Mouse (Mus musculus) CH12.LX (cell line): ENCODE results near the gene Pde4dip. TPM values are rescaled to one million over a fixed set of nuclear protein-coding genes. Genes with fewer than 3 reads are reported as not detected.

Experiments used
- DNase-seq: peaks from one replicate; pipeline ENCODE4 v3.0.0-alpha.2; 2013; ENCODE audit errors: extremely low read depth
- H3K27ac ChIP-seq: 2 replicates; pipeline ENCODE4 v1.5.1; 2012; ENCODE audit warnings: low read depth, mild to moderate bottlenecking, control low read depth, moderate library complexity; ENCODE audit not compliant: insufficient read depth
- H3K27me3 ChIP-seq: replicated peaks from 2 replicates; pipeline ENCODE3; 2012; ENCODE audit warnings: inconsistent platforms
- H3K36me3 ChIP-seq, 2 experiments: replicated peaks in 1 of 2; 2 replicates each; pipeline versions ENCODE3 to v1.6.1; 2012; ENCODE audit warnings: inconsistent platforms in 1 of 2, low read length in 1 of 2, mild to moderate bottlenecking in 1 of 2, mixed read lengths in 1 of 2, moderate library complexity in 1 of 2; ENCODE audit not compliant: control insufficient read depth in 1 of 2, insufficient read depth in 1 of 2
- H3K4me1 ChIP-seq, 2 experiments: 2 replicates each; pipeline ENCODE4 v1.6.1; 2012; ENCODE audit warnings: inconsistent platforms in 1 of 2, moderate library complexity in 1 of 2; ENCODE audit not compliant: insufficient read depth in 2 of 2, control insufficient read depth in 1 of 2
- H3K4me2 ChIP-seq: 2 replicates; pipeline ENCODE4 v1.6.1; 2012; ENCODE audit warnings: low read depth, mild to moderate bottlenecking, control low read depth; ENCODE audit not compliant: poor library complexity, insufficient read depth, severe bottlenecking
- H3K4me3 ChIP-seq, 3 experiments: fragments of 150-350 bp in 1 of 3; sonication (generic) in 1 of 3; replicated peaks in 1 of 3; 2 replicates each; pipeline versions ENCODE3 to v1.5.1; 2011 to 2012; ENCODE audit warnings: low read depth in 2 of 3, low read length in 2 of 3, mild to moderate bottlenecking in 2 of 3, moderate library complexity in 2 of 3, control low read depth in 1 of 3, improper control_type of control experiment in 1 of 3, inconsistent platforms in 1 of 3, mixed read lengths in 1 of 3; ENCODE audit not compliant: poor library complexity in 1 of 3
- H3K79me2 ChIP-seq: replicated peaks from 2 replicates; pipeline ENCODE4 v1.6.1; 2012; ENCODE audit warnings: mild to moderate bottlenecking, moderate library complexity; ENCODE audit not compliant: control insufficient read depth, poor library complexity, insufficient read depth, severe bottlenecking; ENCODE audit errors: extremely low read depth
- H3K9ac ChIP-seq: 2 replicates; pipeline ENCODE4 v1.6.1; 2012; ENCODE audit warnings: low read depth, mild to moderate bottlenecking, control low read depth, moderate library complexity; ENCODE audit not compliant: insufficient read depth
- H3K9me3 ChIP-seq: replicated peaks from 2 replicates; pipeline ENCODE3; 2012; ENCODE audit warnings: low read length, inconsistent platforms, mixed read lengths
- CHD1 ChIP-seq: IDR thresholded peaks from 2 replicates; pipeline ENCODE4 v1.6.1; 2012; ENCODE audit warnings: low read depth, low read length, improper control_type of control experiment, inconsistent platforms
- CTCF ChIP-seq, 2 experiments: IDR thresholded peaks in 1 of 2; conservative IDR thresholded peaks in 1 of 2; 2 replicates each; pipeline ENCODE4 v1.5.1; 2011 to 2012; ENCODE audit warnings: low read depth in 2 of 2, low read length in 2 of 2, improper control_type of control experiment in 1 of 2, inconsistent platforms in 1 of 2, mild to moderate bottlenecking in 1 of 2, moderate library complexity in 1 of 2
- E2F4 ChIP-seq: IDR thresholded peaks from 2 replicates; pipeline ENCODE4 v1.6.1; 2011; ENCODE audit warnings: low read depth, low read length, improper control_type of control experiment; ENCODE audit not compliant: insufficient replicate concordance
- EP300 ChIP-seq: IDR thresholded peaks from 2 replicates; pipeline ENCODE4 v1.6.1; 2011; ENCODE audit warnings: low read length, improper control_type of control experiment
- GABPA ChIP-seq: IDR thresholded peaks from 2 replicates; pipeline ENCODE4 v1.6.1; 2012; ENCODE audit warnings: low read depth, low read length, improper control_type of control experiment, inconsistent platforms; ENCODE audit not compliant: insufficient replicate concordance
- HCFC1 ChIP-seq: IDR thresholded peaks from 2 replicates; pipeline ENCODE4 v1.6.1; 2012; ENCODE audit warnings: low read depth, mild to moderate bottlenecking, inconsistent platforms, low read length, improper control_type of control experiment
- KAT2A ChIP-seq: IDR thresholded peaks from 2 replicates; pipeline ENCODE4 v1.6.1; 2012; ENCODE audit warnings: low read length, improper control_type of control experiment, inconsistent platforms; ENCODE audit not compliant: insufficient replicate concordance
- MAFK ChIP-seq: IDR thresholded peaks from 2 replicates; pipeline ENCODE4 v1.6.1; 2011; ENCODE audit warnings: low read length, improper control_type of control experiment; ENCODE audit not compliant: insufficient replicate concordance
- MAX ChIP-seq: IDR thresholded peaks from 2 replicates; pipeline ENCODE4 v1.6.1; 2011; ENCODE audit warnings: low read length, improper control_type of control experiment
- MAZ ChIP-seq: IDR thresholded peaks from 2 replicates; pipeline ENCODE4 v1.6.1; 2012; ENCODE audit warnings: low read depth, mild to moderate bottlenecking, inconsistent platforms, low read length, improper control_type of control experiment, moderate library complexity
- MEF2A ChIP-seq: IDR thresholded peaks from 2 replicates; pipeline ENCODE4 v1.6.1; 2014; ENCODE audit warnings: low read depth, mild to moderate bottlenecking, inconsistent platforms, low read length, improper control_type of control experiment, borderline replicate concordance
- MYC ChIP-seq: IDR thresholded peaks from 2 replicates; pipeline ENCODE4 v1.6.1; 2011; ENCODE audit warnings: low read depth, mild to moderate bottlenecking, improper control_type of control experiment, low read length
- NELFE ChIP-seq: IDR thresholded peaks from 2 replicates; pipeline ENCODE4 v1.6.1; 2011; ENCODE audit warnings: low read depth, low read length, improper control_type of control experiment
- POLR2A ChIP-seq: IDR thresholded peaks from 2 replicates; pipeline ENCODE4 v1.6.1; 2011; ENCODE audit warnings: low read depth, mild to moderate bottlenecking, improper control_type of control experiment, low read length
- POLR2AphosphoS2 ChIP-seq: IDR thresholded peaks from 2 replicates; pipeline ENCODE4 v1.6.1; 2011; ENCODE audit warnings: low read depth, low read length, improper control_type of control experiment
- SIN3A ChIP-seq: IDR thresholded peaks from 2 replicates; pipeline ENCODE4 v1.6.1; 2012; ENCODE audit warnings: low read length, improper control_type of control experiment, inconsistent platforms
- SMC3 ChIP-seq: IDR thresholded peaks from 2 replicates; pipeline ENCODE4 v1.6.1; 2011; ENCODE audit warnings: low read depth, low read length, improper control_type of control experiment
- TCF12 ChIP-seq: IDR thresholded peaks from 2 replicates; pipeline ENCODE4 v1.6.1; 2014; ENCODE audit warnings: low read depth, mild to moderate bottlenecking, inconsistent platforms, low read length, improper control_type of control experiment
- USF1 ChIP-seq: IDR thresholded peaks from 2 replicates; pipeline ENCODE4 v1.6.1; 2014; ENCODE audit warnings: low read depth, mild to moderate bottlenecking, inconsistent platforms, low read length, improper control_type of control experiment
- ZC3H11A ChIP-seq: IDR thresholded peaks from 2 replicates; pipeline ENCODE4 v1.6.1; 2012; ENCODE audit warnings: low read depth, mild to moderate bottlenecking, inconsistent platforms, low read length, improper control_type of control experiment
- ZMIZ1 ChIP-seq: IDR thresholded peaks from 2 replicates; pipeline ENCODE4 v1.6.1; 2012; ENCODE audit warnings: low read depth, mild to moderate bottlenecking, inconsistent platforms, low read length, improper control_type of control experiment
- dilution Hi-C: fragments of 300-500 bp; cut with MboI; formaldehyde crosslinking; loops from 2 replicates; pipeline ENCODE4 v1.14.3; 2020; ENCODE audit warnings: low sequenced_read_pairs; ENCODE audit not compliant: extremely low pct_unique_long_range_greater_than_20kb, extremely low pct_ligation_motif_present
- in situ Hi-C: fragments of 300-500 bp; cut with MboI; formaldehyde crosslinking; loops from 3 replicates; pipeline ENCODE4 v1.14.3; 2019; ENCODE audit warnings: low sequenced_read_pairs, low pct_ligation_motif_present, low pct_unique_long_range_greater_than_20kb, mixed read lengths
- polyA plus RNA-seq: library from polyadenylated mRNA; unstranded; fragments of >175 nt; gene quantifications from 2 replicates; pipeline ENCODE4 v1.2.1, GENCODE M21; 2012; ENCODE audit warnings: low read depth; ENCODE audit not compliant: insufficient read length
- total RNA-seq, 2 experiments: library from RNA; depleted of rRNA; stranded (reverse); fragments of 300-350 nt in 1 of 2; fragments of >200 nt in 1 of 2; gene quantifications; 2 replicates each; pipeline ENCODE4 v1.2.3; 2012 to 2014

Pde4dip gene
- total and polyA plus RNA-seq, 3 experiments, result 12.4 to 21.7 (median 15.2) TPM

DNA sequence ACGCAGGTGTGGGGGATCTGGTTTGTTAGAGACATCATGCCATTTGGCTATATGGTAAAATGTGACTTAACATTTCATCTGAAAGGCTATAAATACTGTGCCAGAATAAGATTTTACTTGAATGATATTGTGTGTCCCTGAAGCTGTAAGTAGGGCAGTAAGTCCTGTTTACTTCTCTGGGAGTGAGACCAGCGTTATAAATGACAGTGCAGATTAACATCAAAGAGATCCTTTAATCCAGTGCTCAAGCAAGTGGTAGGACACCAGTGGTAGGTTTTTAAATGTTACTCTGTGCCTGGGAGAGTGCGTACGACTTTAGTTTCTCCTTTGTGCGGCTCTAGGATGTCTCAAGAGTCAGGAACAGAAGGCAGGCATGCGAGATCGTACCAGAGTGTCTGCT is 22.6 kb upstream of the Pde4dip start:
- Histone ChIP-seq H3K36me3 (peaks cover 24 to 77% of the 10 kb centered on the region in 2 experiments), H3K4me3 (no peak overlapping the region), H3K27me3 (no peaks in the 10 kb centered on the region), H3K9me3 (no peaks in the 10 kb centered on the region), H3K4me1 (no peaks in the 10 kb centered on the region), H3K9ac (no peak overlapping the region), H3K4me2 (no peak overlapping the region), H3K27ac (no peak overlapping the region)
- in situ Hi-C loops, result no loop called here
- TF ChIP-seq TCF12, result no peak
- TF ChIP-seq MYC, result no peak
- no peak for TF ChIP-seq POLR2AphosphoS2
- TF ChIP-seq ZC3H11A, result no peak
- no peak for TF ChIP-seq MAFK
- no peak for TF ChIP-seq KAT2A
- TF ChIP-seq ZMIZ1, result no peak
- TF ChIP-seq CHD1, result no peak
- TF ChIP-seq SMC3, result no peak
- no peak for TF ChIP-seq E2F4
- TF ChIP-seq CTCF (conservative IDR thresholded peaks at IDR 0.05 in 1 of 2, IDR thresholded peaks at IDR 0.05 in 1 of 2; ENCODE audit: low read depth in 2 of 2, low read length in 2 of 2), result no peak
- TF ChIP-seq EP300, result no peak
- TF ChIP-seq POLR2A, result no peak
- TF ChIP-seq HCFC1, result no peak
- TF ChIP-seq MAX, result no peak
- TF ChIP-seq, all 38 proteins: peak for 0
- DNase-seq, result no peak
- dilution Hi-C loops, result no loop called here
- H3K79me2 ChIP-seq, result peaks cover 11% of the 10 kb centered on the region

DNA sequence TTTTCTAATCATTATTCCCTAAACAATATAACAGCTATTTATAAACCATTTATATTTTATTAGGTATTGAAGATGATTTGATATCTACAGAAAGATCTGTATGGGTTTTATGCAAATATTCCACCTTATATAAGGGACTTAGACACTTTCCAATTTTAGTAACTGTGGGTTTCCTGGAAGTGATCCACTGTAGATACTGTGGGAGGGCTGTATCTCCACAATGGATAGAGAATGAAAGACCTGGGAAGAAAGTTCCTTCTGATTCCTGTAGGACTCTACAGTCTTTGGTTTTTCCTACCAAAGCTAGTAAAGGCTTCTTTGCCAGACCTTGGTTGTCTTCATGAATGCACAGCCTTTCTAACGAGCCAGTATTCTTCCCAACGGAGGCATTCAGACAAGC is 21.2 kb upstream of the Pde4dip start:
- Histone ChIP-seq H3K9ac (no peak overlapping the region), H3K36me3 (peaks cover 14 to 69% of the 10 kb centered on the region in 2 experiments), H3K79me2 (peaks cover 11% of the 10 kb centered on the region), H3K9me3 (no peaks in the 10 kb centered on the region), H3K27ac (no peak overlapping the region), H3K4me1 (no peaks in the 10 kb centered on the region), H3K4me2 (no peak overlapping the region), H3K4me3 (no peak overlapping the region), H3K27me3 (no peaks in the 10 kb centered on the region)
- TF ChIP-seq GABPA (no peak), ZMIZ1 (no peak), POLR2AphosphoS2 (no peak), EP300 (no peak), POLR2A (no peak), MEF2A (no peak), HCFC1 (no peak), E2F4 (no peak), SIN3A (no peak), USF1 (no peak), MAZ (no peak), MAX (no peak), NELFE (no peak)
- dilution Hi-C loops, result no loop called here
- in situ Hi-C loops, result no loop called here
- no peak for DNase-seq
